Comparison of ENCODE assay signal across 15 mouse cellular contexts in genomic region chr10:115521081-115521451, GRCm38 (mm10). TPM values are rescaled to one million over a fixed set of nuclear protein-coding genes. Genes with fewer than 3 reads are reported as not detected.
DNase-seq lines count a peak whose midpoint lies in the region; ATAC-seq and TF ChIP-seq lines count a peak whose summit lies in the region.
"Had no signal": no experiment of that assay in that cellular context is flagged by ENCODE, and none has a peak within 500 bp of the region (broad histone marks: within the 10 kb centered on the region; RNA-seq: fewer than 3 reads in every experiment).

No protein-coding gene starts in this region.

- H3K4me2 ChIP-seq in forebrain, embryonic 14.5 days (ENCODE audit: low read length) = no peak overlapping the region
- no peak overlapping the region for H3K4me2 ChIP-seq in forebrain, embryonic 11.5 days (ENCODE audit: low read depth, low read length, severe bottlenecking)
- peak overlapping the region; percentile 50; the same call in 1 of the 2 replicates for H3K4me2 ChIP-seq in embryonic facial prominence, embryonic 13.5 days
- H3K4me2 ChIP-seq in limb, embryonic 11.5 days (ENCODE audit: low read depth, severe bottlenecking) = no peak overlapping the region
- no peak overlapping the region for H3K4me2 ChIP-seq in lung, postnatal 0 days (replicated peaks; ENCODE audit: low read depth, low read length)

- TF ChIP-seq CTCF in lung, postnatal 0 days (IDR thresholded peaks at IDR 0.05) = no peak

- no peaks in the 10 kb centered on the region for H3K4me1 ChIP-seq in forebrain, embryonic 14.5 days (ENCODE audit: control insufficient read depth, insufficient read depth, low read length)
- no peaks in the 10 kb centered on the region for H3K4me1 ChIP-seq in forebrain, embryonic 11.5 days (replicated peaks; ENCODE audit: control insufficient read depth, insufficient read depth, low read length)
- H3K4me1 ChIP-seq in embryonic facial prominence, embryonic 13.5 days = peaks cover 24% of the 10 kb centered on the region
- H3K4me1 ChIP-seq in limb, embryonic 11.5 days (ENCODE audit: control insufficient read depth, insufficient read depth, low read length) = peaks cover 6% of the 10 kb centered on the region; the same call in 1 of the 2 replicates
- no peaks in the 10 kb centered on the region for H3K4me1 ChIP-seq in lung, postnatal 0 days (ENCODE audit: insufficient read depth, low read depth, low read length)

- no peak for TF ChIP-seq EP300 in lung, postnatal 0 days (IDR thresholded peaks at IDR 0.05)

- WGBS in forebrain, embryonic 14.5 days = 3% methylated on average over 4 of the region's 4 CpGs
- WGBS in forebrain, embryonic 11.5 days = 2% methylated on average over 4 of the region's 4 CpGs
- WGBS in embryonic facial prominence, embryonic 13.5 days = 14% methylated on average over 4 of the region's 4 CpGs
- WGBS in limb, embryonic 11.5 days = 29% methylated on average over 4 of the region's 4 CpGs
- WGBS in lung, postnatal 0 days = 50% methylated on average over 4 of the region's 4 CpGs

- H3K27ac ChIP-seq in forebrain, embryonic 14.5 days (ENCODE audit: low read depth, low read length) = no peak overlapping the region
- no peak overlapping the region for H3K27ac ChIP-seq in forebrain, embryonic 11.5 days (ENCODE audit: low read depth, low read length)
- peak overlapping the region; percentile 57 for H3K27ac ChIP-seq in embryonic facial prominence, embryonic 13.5 days
- H3K27ac ChIP-seq in limb, embryonic 11.5 days (replicated peaks; ENCODE audit: low read depth, low read length) = peak overlapping the region; percentile 84
- no peak overlapping the region for H3K27ac ChIP-seq in lung, postnatal 0 days (ENCODE audit: low read length)
- H3K27ac ChIP-seq: liver, embryonic 14.5 days had no signal

- H3K27me3 ChIP-seq in forebrain, embryonic 14.5 days (replicated peaks; ENCODE audit: control insufficient read depth, insufficient read depth, low read length) = peaks cover 30% of the 10 kb centered on the region
- peaks cover 13% of the 10 kb centered on the region for H3K27me3 ChIP-seq in forebrain, embryonic 11.5 days (ENCODE audit: control insufficient read depth, insufficient read depth, low read length)
- no peaks in the 10 kb centered on the region for H3K27me3 ChIP-seq in embryonic facial prominence, embryonic 13.5 days
- no peaks in the 10 kb centered on the region for H3K27me3 ChIP-seq in limb, embryonic 11.5 days (ENCODE audit: control insufficient read depth, insufficient read depth, low read length)
- H3K27me3 ChIP-seq in lung, postnatal 0 days (replicated peaks; ENCODE audit: insufficient read depth, low read length) = no peaks in the 10 kb centered on the region

- DNase-seq in forebrain, embryonic 14.5 days (ENCODE audit: low spot score) = peak; percentile 51
- no peak for DNase-seq in forebrain, embryonic 11.5 days (ENCODE audit: low spot score)
- peak; percentile 35 for DNase-seq in MN1 (ENCODE audit: low spot score)
- no peak for DNase-seq in limb, embryonic 11.5 days (ENCODE audit: low spot score)
- DNase-seq in cerebellum, postnatal 25 days = no peak
- DNase-seq in heart, postnatal 4 days = no peak
- DNase-seq in lung, postnatal 0 days (ENCODE audit: low spot score) = no peak
- DNase-seq: cerebellum, adult 9-11 months had no signal

- H3K9ac ChIP-seq in forebrain, embryonic 14.5 days (ENCODE audit: low read length) = no peak overlapping the region
- no peak overlapping the region for H3K9ac ChIP-seq in forebrain, embryonic 11.5 days (ENCODE audit: low read length)
- H3K9ac ChIP-seq in embryonic facial prominence, embryonic 13.5 days = no peak overlapping the region
- no peak overlapping the region for H3K9ac ChIP-seq in limb, embryonic 11.5 days (ENCODE audit: low read length)
- H3K9ac ChIP-seq in lung, postnatal 0 days (replicated peaks; ENCODE audit: low read depth) = no peak overlapping the region
- H3K9ac ChIP-seq: liver, embryonic 14.5 days had no signal

- H3K9me3 ChIP-seq in forebrain, embryonic 14.5 days (replicated peaks; ENCODE audit: control insufficient read depth, low read length) = no peaks in the 10 kb centered on the region
- H3K9me3 ChIP-seq in forebrain, embryonic 11.5 days (ENCODE audit: control insufficient read depth, low read length) = no peaks in the 10 kb centered on the region
- no peaks in the 10 kb centered on the region for H3K9me3 ChIP-seq in embryonic facial prominence, embryonic 13.5 days
- H3K9me3 ChIP-seq in limb, embryonic 11.5 days (ENCODE audit: control insufficient read depth, low read length) = no peaks in the 10 kb centered on the region
- no peaks in the 10 kb centered on the region for H3K9me3 ChIP-seq in lung, postnatal 0 days (ENCODE audit: low read length)

- H3K4me3 ChIP-seq in forebrain, embryonic 14.5 days (ENCODE audit: low read depth, low read length) = no peak overlapping the region
- H3K4me3 ChIP-seq in forebrain, embryonic 11.5 days (ENCODE audit: low read depth, low read length) = no peak overlapping the region
- no peak overlapping the region for H3K4me3 ChIP-seq in embryonic facial prominence, embryonic 13.5 days
- H3K4me3 ChIP-seq in limb, embryonic 11.5 days (ENCODE audit: low read depth, low read length) = no peak overlapping the region
- H3K4me3 ChIP-seq in lung, postnatal 0 days (ENCODE audit: low read depth, low read length) = no peak overlapping the region
- H3K4me3 ChIP-seq: myocyte had no signal

- no peaks in the 10 kb centered on the region for H3K36me3 ChIP-seq in forebrain, embryonic 14.5 days (ENCODE audit: control insufficient read depth, insufficient read depth, low read length)
- H3K36me3 ChIP-seq in forebrain, embryonic 11.5 days (ENCODE audit: control insufficient read depth, insufficient read depth, low read length) = no peaks in the 10 kb centered on the region
- no peaks in the 10 kb centered on the region for H3K36me3 ChIP-seq in embryonic facial prominence, embryonic 13.5 days
- no peaks in the 10 kb centered on the region for H3K36me3 ChIP-seq in limb, embryonic 11.5 days (ENCODE audit: control insufficient read depth, insufficient read depth, low read length)
- no peaks in the 10 kb centered on the region for H3K36me3 ChIP-seq in lung, postnatal 0 days (ENCODE audit: insufficient read depth, low read length)

- no peak for ATAC-seq in forebrain, embryonic 14.5 days
- ATAC-seq in forebrain, embryonic 11.5 days (replicated peaks; ENCODE audit: low FRiP score) = no peak
- ATAC-seq in embryonic facial prominence, embryonic 13.5 days (ENCODE audit: insufficient number of reproducible peaks, insufficient read depth, low FRiP score, low TSS enrichment, low read depth) = no peak
- ATAC-seq in limb, embryonic 11.5 days (ENCODE audit: insufficient number of reproducible peaks, low FRiP score, low TSS enrichment, low read depth) = no peak
- no peak for ATAC-seq in lung, postnatal 0 days

RNA-seq across cellular contexts. Expression of gene A930009A15Rik, which starts 48.7 kb away (rescaled TPM):
- not detected in 2 replicates for polyA plus RNA-seq in forebrain, embryonic 14.5 days (2014; fragmentation: Nextera tagmentation; extraction: Ambion mirVana)
- polyA plus RNA-seq in forebrain, embryonic 11.5 days (2014; fragmentation: Nextera tagmentation; extraction: Ambion mirVana) = not detected in 2 replicates
- not detected in 2 replicates for polyA plus RNA-seq in embryonic facial prominence, embryonic 13.5 days (2015; fragmentation: Nextera tagmentation; extraction: Ambion mirVana)
- not detected in 2 replicates for polyA plus RNA-seq in limb, embryonic 11.5 days (2014; fragmentation: Nextera tagmentation; extraction: Ambion mirVana)
- total RNA-seq in heart, postnatal 4 days (2021) = not detected
- polyA plus RNA-seq in lung, postnatal 0 days (2015; fragmentation: Nextera tagmentation; extraction: Ambion mirVana) = not detected in 2 replicates
- total RNA-seq: adrenal gland, adult 18-20 months; left cerebral cortex, adult 18-20 months had no signal
- polyA plus RNA-seq: heart, embryonic 16.5 days; intestine, embryonic 14.5 days; liver, embryonic 14.5 days; myocyte had no signal

Comparison
In these comparisons a context has a peak if more than half of its experiments do, and no peak if none do; other contexts are left out.
1. DNase-seq: peak in forebrain, embryonic 14.5 days (single experiment) and MN1 (single experiment); none in forebrain, embryonic 11.5 days (single experiment), limb, embryonic 11.5 days (single experiment), cerebellum, postnatal 25 days (0 of 2), heart, postnatal 4 days (single experiment) and lung, postnatal 0 days (single experiment).
2. H3K27ac ChIP-seq: peak in embryonic facial prominence, embryonic 13.5 days (single experiment) and limb, embryonic 11.5 days (single experiment); none in forebrain, embryonic 14.5 days (single experiment), forebrain, embryonic 11.5 days (single experiment) and lung, postnatal 0 days (single experiment).